Mouse (Mus musculus) large intestine, adult 2 months (tissue): ENCODE measurements around the gene Fnip2. TPM values are rescaled to one million over a fixed set of nuclear protein-coding genes. Genes with fewer than 3 reads are reported as not detected.
"Not testable (repeated sequence)": the region's sequence is repeated elsewhere in the genome, so short reads cannot be mapped to it uniquely, and the experiment has no call there.

Experiments used
- DNase-seq: peaks from one replicate; pipeline ENCODE4 v3.0.0-alpha.2; 2012; ENCODE audit warnings: low read depth, low spot score
- WGBS: fragments of 180-500 bp; shearing (Covaris S2); methylation state at CpG from one replicate; pipeline ENCODE4 v1.1.7; 2018; 5-methylcytosine and 5-hydroxymethylcytosine counted together
- polyA plus RNA-seq: library from polyadenylated mRNA; depleted of rRNA; stranded (reverse); fragments of >200 nt; gene quantifications from 2 replicates; pipeline ENCODE4 v1.2.3, GENCODE M21; 2012

Fnip2 gene
- polyA plus RNA-seq, 1 experiment = 1.1 TPM

DNA sequence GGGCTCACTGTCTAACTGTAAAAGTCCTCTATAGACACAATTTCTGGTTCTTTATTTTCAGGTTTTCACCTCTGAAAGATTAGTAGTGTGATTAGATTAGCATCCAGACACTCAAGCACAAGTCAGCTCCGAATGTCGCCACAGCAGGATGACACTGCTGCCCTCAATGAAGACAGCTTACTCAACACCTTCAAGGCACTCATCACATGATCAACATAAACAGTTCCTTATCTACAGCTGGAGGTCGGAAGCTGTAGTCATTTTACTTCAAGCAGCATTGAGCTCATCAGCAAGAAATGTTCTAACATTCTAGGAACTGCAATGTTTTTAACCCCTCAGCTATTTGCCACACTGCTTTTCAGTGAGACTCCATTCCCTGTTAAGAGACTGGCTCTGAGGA, 76.0 kb downstream of the Fnip2 start:
- 80% methylated on average over 3 of the region's 3 CpGs for WGBS
- no peak for DNase-seq

DNA sequence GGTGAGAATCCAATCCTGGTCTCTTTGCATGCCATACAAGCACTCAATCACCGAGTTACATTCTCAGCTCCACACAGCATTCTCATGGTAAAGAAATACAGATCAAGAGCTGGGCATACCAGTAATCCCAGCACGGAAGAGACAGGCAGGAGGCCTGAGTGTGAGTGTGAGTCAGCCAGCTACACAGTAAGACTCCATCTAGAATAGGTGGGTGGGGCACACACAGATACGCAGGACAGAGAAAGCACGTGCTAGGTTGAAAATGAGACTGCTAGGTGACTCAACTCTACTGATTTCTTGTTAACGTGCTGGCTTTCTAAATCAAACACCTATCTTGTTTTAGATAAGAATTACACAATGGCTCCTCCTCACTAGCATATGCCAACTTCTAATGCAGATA, 77.5 kb downstream of the Fnip2 start:
- 80% methylated on average over 5 of the region's 5 CpGs for WGBS
- DNase-seq = no peak

DNA sequence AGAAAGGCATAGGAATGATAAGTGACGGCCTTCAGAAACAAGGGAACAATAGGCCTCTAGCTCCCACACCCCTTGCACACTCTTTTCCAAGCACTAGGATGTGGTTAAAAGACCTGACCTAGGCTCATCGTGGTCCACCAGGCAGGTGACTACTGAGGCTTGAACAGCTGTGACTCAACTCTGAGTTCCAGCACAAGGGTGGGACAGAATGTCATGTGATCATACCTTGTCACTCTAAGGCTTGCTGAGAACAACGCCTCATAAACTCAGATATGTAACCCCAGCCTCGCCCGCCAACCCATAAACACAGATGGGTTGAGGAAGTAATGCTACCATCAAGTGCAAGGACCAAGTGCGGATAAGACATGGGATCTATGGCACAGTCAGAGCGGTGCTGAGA, 79.6 kb downstream of the Fnip2 start:
- no peak for DNase-seq
- 68% methylated on average over 7 of the region's 7 CpGs for WGBS

DNA sequence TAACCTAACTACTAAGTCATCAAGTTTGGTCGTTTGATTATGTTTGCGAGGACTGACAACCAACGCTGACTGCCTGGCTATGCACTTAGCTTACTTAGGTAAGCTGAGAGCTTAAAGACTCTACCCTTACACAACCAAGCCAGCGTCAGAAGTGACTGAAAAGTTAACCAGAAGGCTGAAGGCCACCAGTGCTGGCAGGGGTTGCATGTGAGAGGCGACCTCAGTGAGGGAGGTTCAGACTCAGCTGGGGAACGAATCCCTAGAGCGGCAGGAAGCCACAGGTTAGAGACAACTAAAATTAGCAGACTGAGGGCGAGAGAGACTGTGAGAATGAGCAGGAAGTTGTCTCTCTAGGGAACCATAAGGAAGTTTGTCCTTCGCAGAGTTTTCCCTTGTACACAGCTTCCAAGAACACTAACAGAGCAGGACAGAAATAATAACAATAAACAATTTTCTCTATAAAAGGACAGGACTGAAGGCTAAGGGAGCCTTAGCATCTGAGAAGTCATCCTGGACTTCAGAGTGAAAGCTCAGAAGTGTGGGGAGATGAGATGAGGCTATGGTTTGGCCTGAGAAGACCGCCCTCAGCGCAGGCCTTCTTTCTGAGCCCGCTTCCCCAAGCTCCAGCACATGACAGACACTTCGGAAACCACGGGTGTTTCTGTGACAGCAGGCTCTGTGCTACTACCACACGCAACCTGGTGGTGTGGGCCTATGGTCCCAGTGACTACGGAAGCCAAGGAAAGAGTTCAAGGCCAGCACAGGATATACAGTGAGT, 83.1 kb downstream of the Fnip2 start:
- 78% methylated on average over 16 of the region's 16 CpGs for WGBS
- DNase-seq = no peak

- whole genome bisulfite sequencing = 77% methylated on average over 4 of the region's 4 CpGs
- no peak for DNase-seq
These were observed 88.7 kb downstream of the Fnip2 start for GRCm38 (mm10) chr3:79478880-79479279.

DNA sequence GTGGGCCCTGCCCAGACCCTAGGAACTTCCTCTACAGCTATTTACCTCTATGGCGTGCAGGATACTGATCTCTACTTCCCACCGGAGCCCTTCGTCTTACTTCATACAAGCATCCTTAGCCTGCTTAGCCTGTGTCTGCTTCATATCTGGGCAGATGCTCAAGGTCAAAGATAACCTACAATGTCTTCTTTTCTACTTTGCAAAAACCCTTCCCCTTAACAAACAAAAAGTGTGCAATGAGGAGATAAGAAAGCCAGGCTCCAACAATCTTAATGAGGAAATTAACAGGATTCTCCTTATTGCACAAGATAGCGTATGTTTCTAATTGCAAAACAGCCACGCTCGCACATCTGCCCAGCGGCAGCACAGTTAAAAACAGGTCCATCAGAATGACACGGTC, 89.2 kb downstream of the Fnip2 start:
- DNase-seq = no peak
- whole genome bisulfite sequencing = 91% methylated on average over 8 of the region's 8 CpGs

GRCm38 (mm10) chr3:79475980-79476379, 91.6 kb downstream of the Fnip2 start:
- DNase-seq = no peak
- WGBS = 81% methylated on average over 2 of the region's 2 CpGs

GRCm38 (mm10) chr3:79474911-79475310, 92.7 kb downstream of the Fnip2 start:
- 83% methylated on average over 4 of the region's 4 CpGs for WGBS

DNA sequence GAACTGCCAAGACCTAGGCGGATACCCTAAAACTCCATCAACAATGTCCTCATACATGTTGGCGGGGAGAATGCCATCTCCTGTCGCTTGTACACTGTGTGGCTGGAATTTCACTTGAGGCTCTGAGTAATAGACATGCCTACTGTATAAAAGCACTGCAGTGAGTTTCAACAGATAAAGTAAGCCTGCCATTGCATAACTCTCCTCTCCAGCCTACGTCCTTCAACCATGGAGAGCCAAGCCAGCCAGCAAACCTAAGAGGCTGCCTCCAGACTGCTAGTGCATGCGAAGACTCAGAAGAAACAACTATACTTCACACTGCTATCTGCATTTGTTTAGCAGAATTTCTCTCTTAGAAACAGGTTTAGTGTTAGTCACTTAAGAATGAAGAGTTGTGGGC, 95.2 kb downstream of the Fnip2 start:
- no peak for DNase-seq
- 97% methylated on average over 5 of the region's 5 CpGs for WGBS

More at GRCm38 (mm10) chr3:79474911-79475310, 92.7 kb downstream of the Fnip2 start:
- DNase-seq = no peak

DNA sequence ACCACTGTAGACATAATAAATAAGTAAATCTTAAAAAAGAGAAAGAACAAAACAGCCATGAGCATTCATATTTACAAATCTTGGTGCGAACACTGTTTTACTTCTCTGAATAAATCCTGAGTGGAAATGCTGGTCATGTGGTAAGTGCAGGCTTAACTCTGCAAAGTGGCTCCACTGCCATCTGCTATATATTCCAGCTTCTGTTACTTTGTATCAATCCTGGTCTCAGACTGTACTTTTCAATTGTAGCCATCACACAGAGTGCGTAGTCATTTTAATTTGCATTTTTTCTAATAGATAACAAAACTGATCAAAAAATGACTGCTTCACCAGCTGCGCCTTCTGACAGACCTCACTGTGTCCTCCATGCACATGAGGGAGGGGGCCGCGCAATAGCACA, 98.2 kb downstream of the Fnip2 start:
- WGBS = over 99% methylated on average over 5 of the region's 5 CpGs
- no peak for DNase-seq

GRCm38 (mm10) chr3:79458651-79459275, 108.8 kb downstream of the Fnip2 start:
- WGBS = 83% methylated on average over 14 of the region's 14 CpGs
- no peak for DNase-seq

- 60% methylated on average over 11 of the region's 11 CpGs for WGBS
These were observed 111.8 kb downstream of the Fnip2 start for GRCm38 (mm10) chr3:79455761-79456160.

DNA sequence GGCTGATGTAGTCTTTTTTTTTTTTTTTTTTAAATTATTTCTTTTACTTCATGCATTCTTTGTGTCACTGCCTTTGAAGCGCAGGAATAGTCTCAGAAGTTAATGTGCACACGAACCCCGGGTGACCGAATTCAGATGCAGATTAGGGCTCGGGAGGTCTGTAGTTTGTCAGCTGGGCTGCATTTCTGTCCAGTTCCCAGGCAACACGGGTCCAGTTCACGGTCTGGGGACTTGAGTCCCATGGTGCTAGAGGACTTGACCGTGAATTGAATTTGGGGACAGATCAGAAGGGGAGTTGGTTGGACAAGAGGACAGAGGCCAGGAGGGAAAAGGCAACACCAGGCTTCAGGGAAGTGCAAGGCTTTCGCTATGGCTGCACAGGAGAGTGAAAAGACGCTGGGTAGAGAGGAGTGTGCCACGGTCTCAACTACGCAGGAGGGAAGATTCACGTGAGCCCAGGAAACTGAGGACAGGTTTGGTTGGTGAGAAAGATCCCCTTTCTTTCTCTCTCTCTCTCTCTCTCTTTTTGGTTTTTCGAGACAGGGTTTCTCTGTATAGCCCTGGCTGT, 114.8 kb downstream of the Fnip2 start:
- 88% methylated on average over 14 of the region's 14 CpGs for WGBS
- DNase-seq = no peak

More at GRCm38 (mm10) chr3:79455761-79456160, 111.8 kb downstream of the Fnip2 start:
- DNase-seq = no peak

DNA sequence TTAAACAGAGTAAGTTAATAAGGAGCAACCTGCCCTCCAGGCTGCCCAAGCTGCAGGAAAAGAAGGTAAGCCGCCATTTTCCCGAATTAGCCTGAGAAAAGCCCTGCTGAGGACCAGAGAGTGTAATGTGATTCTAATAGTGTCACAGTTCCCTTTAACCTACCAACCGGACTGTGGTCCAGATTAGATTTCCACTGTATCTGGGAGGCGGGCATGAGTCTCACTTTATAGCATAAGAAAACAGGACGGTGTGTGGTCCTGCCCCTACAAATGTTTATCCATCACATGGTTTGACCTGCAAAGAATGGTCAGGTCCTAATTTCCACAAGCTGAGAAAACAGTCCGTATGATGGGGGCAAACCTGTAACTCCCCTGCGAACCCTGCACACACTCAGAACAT, 118.2 kb downstream of the Fnip2 start:
- DNase-seq = no peak
- 89% methylated on average over 7 of the region's 7 CpGs for WGBS

GRCm38 (mm10) chr3:79448421-79448820, 119.2 kb downstream of the Fnip2 start:
- WGBS = 71% methylated on average over 5 of the region's 5 CpGs
- no peak for DNase-seq

GRCm38 (mm10) chr3:79446648-79447047, 120.9 kb downstream of the Fnip2 start:
- DNase-seq = not testable (repeated sequence)
- WGBS = 85% methylated on average over 3 of the region's 3 CpGs

DNA sequence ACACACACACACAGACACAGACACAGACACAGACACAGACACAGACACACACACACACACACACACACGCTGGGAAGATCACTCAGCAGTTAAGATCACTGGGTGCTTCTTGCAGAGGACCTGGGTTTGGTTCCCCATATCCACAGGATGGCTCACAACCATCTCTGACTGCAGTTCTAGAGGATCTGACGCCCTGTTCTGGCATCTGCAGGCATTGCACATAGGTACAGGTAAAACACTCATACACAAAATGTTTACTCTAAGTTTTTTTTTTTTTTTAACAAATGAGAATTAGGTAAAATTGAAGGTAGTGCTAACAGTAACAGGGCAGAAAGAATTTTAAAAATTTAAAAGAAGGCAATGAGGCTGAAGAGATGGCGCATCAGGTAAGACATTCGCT, 121.5 kb downstream of the Fnip2 start:
- 87% methylated on average over 4 of the region's 4 CpGs for WGBS
- DNase-seq = no peak

GRCm38 (mm10) chr3:79445041-79445440, 122.6 kb downstream of the Fnip2 start:
- DNase-seq = no peak
- 74% methylated on average over 8 of the region's 8 CpGs for WGBS

DNA sequence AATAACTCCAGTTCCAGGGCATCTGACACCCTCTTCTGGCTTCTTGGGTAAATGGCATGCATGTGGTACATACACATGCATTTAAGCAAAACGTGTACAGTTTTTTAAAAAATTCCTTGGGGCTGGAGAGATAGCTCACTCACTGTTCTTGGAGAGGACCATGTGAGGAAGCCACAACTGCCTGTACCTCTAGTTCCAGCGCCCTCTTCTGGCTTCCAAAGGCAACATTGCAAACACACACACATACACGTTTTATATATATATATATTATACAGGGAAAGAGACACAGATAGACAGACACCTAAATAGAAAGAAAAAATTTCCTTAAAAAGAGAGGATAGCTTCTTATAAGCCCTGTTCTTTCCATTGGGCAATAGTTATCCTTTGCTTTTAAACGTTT, 123.7 kb downstream of the Fnip2 start:
- WGBS = 71% methylated on average over 4 of the region's 4 CpGs

GRCm38 (mm10) chr3:79440976-79441491, 126.6 kb downstream of the Fnip2 start:
- 68% methylated on average over 12 of the region's 12 CpGs for WGBS

More for the DNA sequence above, 123.7 kb downstream of the Fnip2 start:
- no peak for DNase-seq

GRCm38 (mm10) chr3:79438276-79438675, 129.3 kb downstream of the Fnip2 start:
- WGBS = 87% methylated on average over 3 of the region's 3 CpGs
- DNase-seq = no peak

More at GRCm38 (mm10) chr3:79440976-79441491, 126.6 kb downstream of the Fnip2 start:
- no peak for DNase-seq
